Mouse (Mus musculus): ENCODE measurements at regions not wholly inside any gene's neighbourhood (a gene's known extent, or its start where the extent isn't known, plus 50 kb on each side); places are given as distances from the start of the nearest gene placed in this dataset.

- no peak for TF ChIP-seq CTCF (IDR thresholded peaks at IDR 0.05; ENCODE audit: insufficient read depth, low read length)
- TF ChIP-seq POLR2A (IDR thresholded peaks at IDR 0.05; ENCODE audit: borderline replicate concordance, extremely low read depth, low read depth, low read length) = no peak
These were observed 158.6 kb downstream of the Chic2 start for GRCm38 (mm10) chr5:74885958-74886357.
